Mouse (Mus musculus) left cerebral cortex, postnatal 14 days (tissue): Measurements from ENCODE around the gene Paqr9. TPM values are rescaled to one million over a fixed set of nuclear protein-coding genes. Genes with fewer than 3 reads are reported as not detected.

Source experiments
- DNase-seq, 2 experiments: peaks; one replicate each; pipeline ENCODE4 v3.0.0; 2021 to 2022; ENCODE audit warnings: low spot score in 2 of 2, mixed read lengths in 1 of 2
- intact Hi-C: fragments of 180-260 bp; cut with DNase I; formaldehyde crosslinking; loops from one replicate; pipeline ENCODE4 v1.15.1; 2025
- total RNA-seq, 2 experiments: library from RNA; stranded (reverse); gene quantifications; 2 replicates each; pipeline ENCODE4 v1.2.3; 2021

Gene Paqr9
- total RNA-seq, 2 experiments from 2014 or later, result 37.2 to 39.2 TPM

- no peak for DNase-seq
These were observed 54.1 kb downstream of the Paqr9 start for GRCm38 (mm10) chr9:95613426-95614127.

GRCm38 (mm10) chr9:95614861-95615615 is 55.6 kb downstream of the Paqr9 start:
- intact Hi-C loops, result no loop called here
- no peak for DNase-seq

More at GRCm38 (mm10) chr9:95613426-95614127, 54.1 kb downstream of the Paqr9 start:
- intact Hi-C loops, result no loop called here

GRCm38 (mm10) chr9:95615961-95616360 is 56.5 kb downstream of the Paqr9 start:
- DNase-seq, result no peak
- intact Hi-C loops, result no loop called here

Other genes with a start within 250 kb of the Paqr9 start
- 100 to 1,000 TPM; 103 TPM for gene Chst2, start 152.9 kb upstream of the Paqr9 start, total RNA-seq
- gene U2surp, start 47.7 kb upstream of the Paqr9 start, total RNA-seq, result 10 to 100 TPM; 57.6 to 60.7 TPM
- 1 to 10 TPM; 1.2 to 1.6 TPM for gene Pcolce2, start 77.9 kb downstream of the Paqr9 start, total RNA-seq
- gene Trpc1, start 190.7 kb downstream of the Paqr9 start, total RNA-seq, result 10 to 100 TPM; 48.2 to 48.3 TPM